ENCODE assay signal across 8 mouse cellular contexts in the genomic region with DNA sequence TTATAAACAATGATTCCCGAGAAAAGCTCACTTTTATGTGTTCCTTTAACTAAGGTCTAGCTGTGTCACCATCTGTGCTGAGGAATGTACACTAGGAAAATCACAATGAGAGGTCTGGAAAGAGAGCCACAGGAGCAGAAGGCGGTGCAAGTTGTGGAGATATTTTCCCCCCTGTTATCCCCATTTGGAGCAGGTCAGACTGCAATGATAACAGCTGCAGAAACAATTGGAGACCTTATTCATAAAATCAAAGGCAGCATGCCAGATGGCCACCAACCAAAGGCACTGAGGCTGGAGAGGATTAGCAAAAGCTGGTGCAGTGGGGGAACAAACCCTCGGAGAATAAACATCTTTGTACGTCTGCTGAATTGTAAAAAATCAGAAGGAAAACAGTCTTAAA.
DNase-seq lines count a peak whose midpoint lies in the region; ATAC-seq and TF ChIP-seq lines count a peak whose summit lies in the region.
"Had no signal": no experiment of that assay in that cellular context is flagged by ENCODE, and none has a peak within 500 bp of the region (broad histone marks: within the 10 kb centered on the region; RNA-seq: fewer than 3 reads in every experiment).

No protein-coding gene starts in this region.

- H3K4me3 ChIP-seq in lung, adult 2 months (replicated peaks; ENCODE audit: extremely low read depth, low read depth, low read length): no peak overlapping the region
- no peak overlapping the region for H3K4me3 ChIP-seq in hindbrain, postnatal 0 days (ENCODE audit: low read length)

- no peaks in the 10 kb centered on the region for H3K4me1 ChIP-seq in lung, adult 2 months (ENCODE audit: control insufficient read depth, insufficient read depth, low read length)
- H3K4me1 ChIP-seq in hindbrain, postnatal 0 days (ENCODE audit: insufficient read depth, low read length): no peaks in the 10 kb centered on the region

- peak; percentile 74 for ATAC-seq in hindbrain, postnatal 0 days

- no peaks in the 10 kb centered on the region for H3K27me3 ChIP-seq in hindbrain, postnatal 0 days (ENCODE audit: insufficient read depth, low read length)

- H3K4me2 ChIP-seq in hindbrain, postnatal 0 days (ENCODE audit: low read depth, low read length): 0 out of 2 replicates have a peak overlapping the region, but pooled peaks have one; percentile 8

- no peak for TF ChIP-seq CTCF in lung, adult 2 months (IDR thresholded peaks at IDR 0.05; ENCODE audit: insufficient read depth, low read length)
- no peak for TF ChIP-seq CTCF in hindbrain, postnatal 0 days (IDR thresholded peaks at IDR 0.05; ENCODE audit: low read depth)

- H3K9me3 ChIP-seq in hindbrain, postnatal 0 days (ENCODE audit: low read length): no peaks in the 10 kb centered on the region

- TF ChIP-seq POLR2A in lung, adult 2 months (IDR thresholded peaks at IDR 0.05; ENCODE audit: borderline replicate concordance, extremely low read depth, low read depth, low read length): no peak

- H3K27ac ChIP-seq in hindbrain, postnatal 0 days: no peak overlapping the region

- H3K36me3 ChIP-seq in hindbrain, postnatal 0 days (ENCODE audit: insufficient read depth, low read length): no peaks in the 10 kb centered on the region

- WGBS in lung, adult 2 months: 40% methylated on average over 4 of the region's 4 CpGs
- 14% methylated on average over 4 of the region's 4 CpGs for WGBS in hindbrain, postnatal 0 days

- H3K9ac ChIP-seq in hindbrain, postnatal 0 days (replicated peaks; ENCODE audit: low read length): no peak overlapping the region

- peak; percentile 18 to 54 for DNase-seq in lung, postnatal 4 days
- DNase-seq in lung, adult 2 months: no peak
- peak; percentile 27 to 36 for DNase-seq in cerebellum, postnatal 36 days
- peak; percentile 79 for DNase-seq in hindbrain, postnatal 0 days (ENCODE audit: low spot score)
- DNase-seq in retina, postnatal 1 day: peak; percentile 78
- no peak for DNase-seq in kidney, adult 18-20 months
- no peak for DNase-seq in adrenal gland, adult (ENCODE audit: inconsistent age in 2 of 2, low spot score in 1 of 2)
- DNase-seq: right cerebral cortex, postnatal 25 days had no signal

Comparison
In these comparisons a context has a peak if more than half of its experiments do, and no peak if none do; other contexts are left out.
1. DNase-seq: peak in lung, postnatal 4 days (2 of 2), cerebellum, postnatal 36 days (2 of 2), hindbrain, postnatal 0 days (single experiment) and retina, postnatal 1 day (single experiment); none in lung, adult 2 months (single experiment), kidney, adult 18-20 months (single experiment) and adrenal gland, adult (0 of 2).